10 mouse cellular contexts compared by ENCODE assay signal in genomic region chr7:65279277-65279676, GRCm38 (mm10).
A peak's percentile ranks its signal among the peaks of the same experiment; 100 is the strongest.
DNase-seq lines count a peak whose midpoint lies in the region.
"Had no signal": no experiment of that assay in that cellular context is flagged by ENCODE, and none has a peak within 500 bp of the region (broad histone marks: within the 10 kb centered on the region; RNA-seq: fewer than 3 reads in every experiment).

No protein-coding gene starts in this region.

- DNase-seq in cerebellum, postnatal 25 days: peak; percentile 35 to 49
- DNase-seq in cerebellum, adult 9-11 months: no peak
- DNase-seq in layer of hippocampus, adult 9-11 months: peak; percentile 14
- no peak for DNase-seq in layer of hippocampus, postnatal 25 days (ENCODE audit: extremely low spot score in 1 of 2, low spot score in 1 of 2)
- peak; percentile 54 to 76 for DNase-seq in frontal cortex, adult 2 months (ENCODE audit: extremely low spot score in 1 of 2, low spot score in 1 of 2)
- peak; percentile 44 for DNase-seq in mesoderm, embryonic 11.5 days (ENCODE audit: low read depth, low spot score)
- no peak for DNase-seq in adrenal gland, postnatal 36 days
- no peak for DNase-seq in gastrocnemius, adult 18-20 months (ENCODE audit: low spot score)
- DNase-seq: heart, postnatal 36 days; kidney, postnatal 25 days had no signal

Comparison
In these comparisons a context has a peak if more than half of its experiments do, and no peak if none do; other contexts are left out.
1. DNase-seq: peak in cerebellum, postnatal 25 days (2 of 2), layer of hippocampus, adult 9-11 months (single experiment), frontal cortex, adult 2 months (2 of 2) and mesoderm, embryonic 11.5 days (single experiment); none in cerebellum, adult 9-11 months (single experiment), layer of hippocampus, postnatal 25 days (0 of 2), adrenal gland, postnatal 36 days (0 of 2) and gastrocnemius, adult 18-20 months (single experiment).